Mouse (Mus musculus) urinary bladder, postnatal 10 days (tissue): Measurements from ENCODE around the gene Klhdc7b.

Source experiments
- DNase-seq: peaks from one replicate; pipeline ENCODE4 v3.0.0; 2022; ENCODE audit warnings: low spot score

The Klhdc7b gene

DNA sequence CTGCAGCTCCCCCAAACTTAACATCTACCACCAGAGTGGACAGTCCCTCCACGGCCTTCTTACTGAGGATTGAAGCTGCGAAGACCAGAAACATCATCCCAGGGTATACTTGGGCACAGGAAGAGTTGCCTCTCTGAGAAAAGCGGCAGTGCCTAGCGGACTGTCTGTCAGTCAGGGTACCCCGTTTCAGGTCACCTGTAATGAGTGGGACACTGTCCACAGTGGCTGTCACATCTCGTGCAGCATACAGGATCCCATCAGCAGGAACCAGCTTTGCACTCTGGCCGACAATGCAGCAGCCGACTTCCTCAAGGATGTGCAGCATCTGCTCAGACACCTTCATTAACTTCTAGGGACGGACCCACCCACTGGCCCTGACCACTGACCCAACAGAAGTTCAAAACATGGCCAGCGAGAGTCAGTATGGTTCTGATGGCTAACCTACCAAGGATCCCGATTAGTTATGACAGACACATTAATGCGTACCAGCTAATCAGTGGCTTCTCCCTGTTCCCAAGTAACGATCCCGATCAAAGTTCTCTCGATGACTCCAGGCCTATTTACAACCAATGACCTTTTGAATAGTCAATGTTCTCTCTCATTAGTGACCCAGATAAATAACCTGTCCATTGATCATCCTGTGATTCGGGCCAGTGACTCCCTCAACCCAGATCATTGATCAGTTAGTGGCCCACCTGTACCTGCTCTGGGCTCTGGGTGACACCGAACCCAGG is 9.7 kb upstream of the Klhdc7b start:
- DNase-seq, result no peak

DNA sequence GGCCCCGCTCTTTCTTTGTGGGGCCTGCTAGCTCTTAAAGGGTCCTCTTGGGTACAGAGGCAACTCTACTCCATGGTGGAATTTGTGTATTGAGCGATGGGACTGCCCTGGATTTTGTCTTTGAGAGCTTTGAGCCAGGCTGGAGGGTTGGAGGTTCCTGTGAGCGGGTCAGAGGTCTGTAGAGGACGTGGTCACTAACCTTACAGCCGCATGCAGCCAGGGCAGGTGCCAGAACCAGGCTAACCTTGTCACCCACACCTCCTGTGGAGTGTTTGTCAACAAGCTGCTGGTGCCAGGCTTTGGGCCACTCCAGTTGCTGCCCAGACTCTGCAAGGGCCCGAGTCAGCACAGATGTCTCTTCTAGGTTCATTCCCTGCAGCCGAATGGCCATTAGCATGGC is 8.7 kb upstream of the Klhdc7b start:
- DNase-seq, result no peak

DNA sequence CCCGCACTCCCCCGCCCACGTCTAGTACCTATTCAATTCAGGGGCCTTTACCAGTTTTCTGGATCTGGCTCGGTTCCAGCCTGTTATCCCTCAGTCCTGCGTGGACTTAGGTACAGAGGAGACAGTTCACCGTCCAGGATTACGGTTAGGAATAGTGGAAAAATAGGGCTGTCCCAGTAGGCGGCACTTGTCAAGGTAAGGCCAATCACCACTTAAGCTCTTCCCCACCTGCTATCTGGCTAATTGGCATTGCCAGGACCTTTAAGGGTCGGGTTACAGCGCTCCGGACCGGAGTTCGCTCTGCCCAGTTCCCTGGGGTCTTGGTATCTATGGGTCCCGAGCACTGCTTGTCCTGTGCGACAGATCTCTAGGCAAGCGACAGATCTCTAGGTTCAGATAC is 7.8 kb upstream of the Klhdc7b start, which contains the start of gene Tymp:
Gene Tymp (minus strand): TSS at position 83 of the 400 bp plus-strand sequence.
- no peak for DNase-seq

DNA sequence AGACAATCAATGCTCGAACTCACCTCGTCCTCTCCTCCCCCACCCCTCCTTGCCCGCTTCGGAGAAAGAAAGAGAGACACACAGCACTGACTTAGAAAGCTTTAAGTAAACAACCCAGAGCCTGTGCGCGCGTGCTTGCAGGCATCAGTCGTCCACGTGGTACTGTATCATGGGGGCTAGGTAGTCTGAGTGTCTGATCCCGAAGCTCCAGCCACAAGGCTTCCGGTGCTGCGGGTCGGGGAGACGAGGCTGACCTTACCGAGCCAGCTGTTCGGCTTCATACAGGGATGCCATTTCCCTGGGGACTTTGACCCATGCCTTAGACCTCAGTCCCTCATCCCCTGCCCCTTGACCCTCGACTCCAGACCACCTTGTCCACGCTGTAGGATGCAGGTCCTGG is 7.4 kb upstream of the Klhdc7b start:
- DNase-seq, result no peak

DNA sequence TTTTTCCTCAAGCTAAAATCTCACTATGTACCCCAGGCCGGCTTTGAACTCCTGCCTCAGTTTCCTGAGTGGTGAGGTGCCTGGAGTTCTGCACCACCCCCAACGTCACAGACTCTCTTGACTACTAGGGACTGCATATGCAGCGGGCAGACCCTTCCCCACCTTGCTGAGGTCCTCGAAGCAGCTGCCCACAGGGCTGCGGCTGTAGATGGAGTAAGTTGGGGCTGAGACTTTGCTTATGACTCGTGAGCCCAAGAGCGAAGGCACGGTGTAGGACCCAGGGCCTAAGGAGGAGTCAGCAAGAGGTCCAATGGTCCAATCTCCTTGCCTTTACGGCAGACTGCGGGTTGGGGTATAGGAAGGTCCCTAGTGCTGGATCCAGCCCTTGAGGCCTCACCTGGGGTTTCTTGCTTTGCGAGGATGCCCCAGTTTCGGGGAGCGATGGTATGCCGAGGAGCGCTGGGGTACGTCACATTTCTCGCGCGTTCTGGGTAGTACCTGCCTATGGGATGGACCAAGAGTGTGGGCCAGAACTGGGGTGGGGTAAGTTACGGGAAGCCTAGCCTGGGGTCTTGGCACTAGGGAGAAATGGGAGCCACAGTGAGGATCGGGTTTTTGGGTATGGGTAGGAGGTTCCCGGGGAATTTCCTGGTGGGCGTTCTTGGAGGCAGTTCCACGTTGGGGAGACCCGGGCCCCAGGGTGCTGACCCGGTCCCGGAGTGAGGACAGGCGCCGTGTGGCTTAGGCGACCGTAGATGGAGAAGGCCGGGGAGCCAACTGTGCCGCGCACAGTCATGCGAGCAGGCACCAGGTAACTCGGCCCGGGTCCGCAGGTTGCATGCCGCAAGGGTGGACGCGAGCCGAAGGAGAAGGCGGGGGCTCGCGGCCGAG is 6.5 kb upstream of the Klhdc7b start:
- no peak for DNase-seq

DNA sequence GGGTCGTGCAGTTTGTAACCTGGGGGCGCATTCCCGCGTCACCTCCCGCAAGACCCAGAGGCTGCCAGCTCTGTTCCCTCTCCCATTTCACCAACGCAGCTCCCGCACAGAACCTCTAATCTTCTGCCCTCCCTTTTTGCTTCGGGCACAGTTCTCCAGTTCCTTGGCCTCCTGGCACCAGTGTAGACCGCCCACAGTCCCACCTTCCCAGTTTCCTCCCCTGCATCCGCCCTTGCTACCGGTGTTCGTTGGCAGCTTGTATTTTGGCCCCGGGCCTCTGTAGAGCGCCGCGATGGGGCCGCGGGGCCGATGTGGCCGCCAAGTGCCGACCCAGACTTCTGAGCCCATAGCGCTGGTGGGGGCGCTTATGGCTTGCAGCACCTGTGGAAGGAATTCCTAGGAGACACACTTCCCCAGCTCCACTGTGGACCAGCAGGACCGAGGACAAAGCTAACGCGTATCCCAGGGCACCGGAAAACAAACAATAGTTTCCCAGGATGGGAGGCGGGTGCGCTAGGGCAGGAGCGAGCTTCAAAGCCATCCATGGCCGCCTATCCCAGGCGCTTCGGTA is 5.8 kb upstream of the Klhdc7b start, which contains the start of gene Odf3b:
Gene Odf3b (minus strand): TSS at position 452 of the 571 bp plus-strand sequence.
- no peak for DNase-seq

DNA sequence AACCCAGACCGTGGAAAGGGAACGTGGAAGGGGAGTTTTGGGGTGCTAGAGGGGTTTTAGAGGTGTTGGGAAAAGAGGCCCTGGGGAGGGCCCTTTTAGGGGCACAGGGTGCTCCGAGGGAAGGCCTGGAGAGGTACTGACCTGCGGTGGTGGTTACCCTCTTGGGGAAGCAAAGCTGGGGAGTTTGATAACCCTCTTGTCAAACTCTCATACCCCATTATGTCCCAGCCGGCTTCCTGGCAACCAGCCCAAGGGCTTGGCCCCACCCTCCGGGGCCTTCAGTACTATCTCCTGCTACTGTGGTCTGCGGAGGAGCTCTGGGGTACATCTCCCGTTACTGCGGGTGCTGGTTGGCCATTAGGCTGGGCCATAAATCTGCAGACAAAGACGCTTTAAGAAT is 5.3 kb upstream of the Klhdc7b start:
- no peak for DNase-seq

DNA sequence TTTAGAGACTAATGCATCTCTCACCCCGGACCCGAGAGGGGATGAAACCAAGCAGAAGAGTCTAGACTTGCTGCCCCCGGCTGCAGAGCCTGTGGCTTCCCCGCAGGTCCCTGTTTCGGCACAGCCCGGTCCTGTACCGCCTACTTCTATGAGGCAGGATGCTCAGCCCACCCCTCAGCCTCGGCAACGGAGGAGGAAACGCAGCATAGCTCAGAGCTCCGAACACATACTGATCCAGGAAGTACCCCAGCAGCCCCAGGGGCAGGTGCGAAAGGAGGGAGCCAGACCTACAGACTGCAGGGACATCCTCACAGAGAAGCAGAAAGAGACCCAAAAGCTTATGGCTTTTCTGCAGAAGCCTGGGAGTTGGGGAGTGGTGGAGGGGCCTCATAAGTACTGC is 2.4 kb downstream of the Klhdc7b start:
- DNase-seq, result no peak

DNA sequence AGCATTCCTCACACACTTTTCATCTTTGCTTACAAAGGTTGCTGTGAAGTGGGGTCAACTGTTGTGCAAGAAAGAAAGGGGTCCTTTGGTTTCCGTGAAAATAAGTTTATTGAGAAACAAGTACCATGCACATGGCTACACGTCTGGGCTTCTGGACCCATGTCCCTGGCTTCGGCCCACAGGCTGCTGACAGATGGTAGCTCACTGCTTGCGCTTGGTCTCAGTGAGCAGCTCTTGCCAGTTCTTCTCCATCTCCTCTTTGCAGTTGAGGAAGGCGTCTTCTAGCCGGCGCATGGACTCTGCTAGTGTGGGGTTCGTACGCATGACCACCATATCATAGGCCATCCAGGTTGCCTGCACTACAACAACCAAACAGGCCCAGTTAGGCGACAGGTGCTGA is 5.4 kb downstream of the Klhdc7b start:
- no peak for DNase-seq

DNA sequence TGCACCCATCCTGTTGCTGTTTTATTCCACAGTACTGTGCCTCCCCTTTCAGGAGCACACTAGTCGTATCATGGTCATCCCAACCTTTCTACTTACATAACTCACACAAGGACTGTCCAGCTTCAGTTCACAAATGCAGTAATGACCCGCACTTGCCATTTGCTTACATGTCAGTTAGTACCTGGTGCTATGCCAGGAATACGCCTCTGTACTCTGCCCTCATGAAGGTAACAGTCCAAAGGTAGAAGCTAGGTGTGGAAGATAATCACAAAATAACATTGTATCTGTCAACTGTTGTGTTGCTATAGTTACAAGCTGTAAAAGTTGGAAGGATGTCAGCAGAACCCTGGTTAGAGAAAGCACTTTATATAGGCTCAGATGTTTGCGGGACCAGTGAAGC is 12.2 kb downstream of the Klhdc7b start:
- DNase-seq, result no peak

DNA sequence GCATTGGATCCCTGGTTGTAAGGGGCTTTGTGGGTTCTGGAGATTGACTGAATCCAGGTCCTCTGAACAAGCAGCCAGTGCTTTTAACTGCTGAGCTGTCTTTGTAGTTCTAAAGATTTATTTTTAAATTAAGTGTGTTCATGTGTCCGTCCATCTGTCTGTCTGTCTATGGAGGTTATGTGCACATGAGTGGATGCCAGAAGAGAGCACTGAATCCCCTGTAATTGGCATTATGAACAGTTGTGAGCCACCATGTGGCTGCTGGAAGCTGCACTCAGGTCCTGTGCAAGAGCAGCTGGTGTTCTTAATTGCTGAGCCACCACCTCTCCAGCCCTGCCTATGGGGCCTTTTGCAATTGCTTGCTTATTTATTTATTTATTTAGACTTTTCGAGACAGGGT is 13.4 kb downstream of the Klhdc7b start:
- DNase-seq, result no peak

DNA sequence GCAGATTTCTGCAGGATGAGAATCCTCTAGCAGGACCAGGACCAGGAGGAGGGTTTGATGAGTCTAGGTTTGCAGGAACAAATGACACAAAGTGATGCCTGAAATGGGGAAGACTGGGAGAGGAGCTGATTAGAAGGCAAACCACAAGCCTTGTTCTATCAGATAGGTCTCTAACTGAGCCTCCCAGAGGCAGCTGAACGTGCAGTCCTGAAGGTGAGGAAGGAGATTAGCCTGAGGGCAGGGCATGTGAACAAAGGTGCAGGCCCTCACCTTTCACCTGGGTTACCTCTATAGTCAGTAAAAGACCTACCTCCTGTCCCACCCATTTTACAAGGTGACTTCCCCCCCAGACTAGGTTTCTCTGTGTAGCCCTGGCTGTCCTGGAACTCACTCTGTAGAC is 15.0 kb downstream of the Klhdc7b start:
- DNase-seq, result no peak

DNA sequence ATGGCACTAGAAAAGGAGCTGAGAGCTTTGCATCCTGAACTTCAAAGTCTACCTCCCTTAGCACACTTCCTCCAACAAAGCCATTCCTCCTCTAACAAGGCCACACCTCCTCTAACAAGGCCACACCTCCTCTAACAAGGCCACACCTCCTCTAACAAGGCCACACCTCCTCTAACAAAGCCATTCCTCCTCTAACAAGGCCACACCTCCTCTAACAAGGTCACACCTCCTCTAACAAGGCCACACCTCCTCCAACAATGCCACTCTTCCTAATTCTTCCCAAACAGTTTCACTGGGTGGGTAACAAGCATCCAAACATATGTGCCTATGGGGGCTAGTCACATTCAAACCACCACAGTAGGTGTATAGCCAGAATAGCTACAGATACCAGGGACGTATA is 17.8 kb downstream of the Klhdc7b start:
- DNase-seq, result no peak

DNA sequence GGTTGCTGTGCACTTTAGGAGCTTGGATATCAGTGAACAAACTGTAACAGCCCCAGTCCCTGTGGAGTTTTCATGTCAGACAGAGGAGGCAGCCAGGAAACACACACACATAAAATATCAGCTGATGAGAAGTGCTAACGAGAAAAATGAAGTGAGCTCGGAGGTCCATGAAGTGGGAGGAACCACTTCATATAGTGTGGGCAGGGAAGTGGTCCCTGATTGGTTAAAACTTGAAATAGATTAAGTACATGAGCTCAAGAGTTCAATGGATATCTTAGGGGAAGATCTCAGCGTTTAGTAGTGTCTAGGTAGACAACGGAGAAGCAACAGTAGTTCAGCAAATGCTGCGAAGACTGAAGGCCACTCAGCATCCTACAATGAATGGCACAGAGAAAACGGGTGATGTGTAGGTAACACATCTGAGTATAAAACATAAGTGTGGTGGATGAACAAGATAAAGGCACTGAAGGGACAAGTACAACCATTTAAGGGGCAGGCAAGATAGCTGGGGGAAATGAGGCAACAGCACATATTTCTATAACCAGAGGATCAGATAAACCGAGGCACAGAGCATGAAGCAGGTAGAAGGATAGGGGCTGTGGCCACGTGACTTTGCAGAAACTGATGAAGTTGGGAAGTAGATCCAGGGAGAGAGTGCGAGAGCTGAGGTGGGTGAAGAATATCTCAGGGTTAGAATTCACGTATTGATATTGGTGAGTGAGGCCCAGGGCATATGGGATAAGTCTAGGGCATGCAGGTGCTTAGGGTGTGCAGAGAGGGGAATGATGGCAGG is 20.3 kb downstream of the Klhdc7b start:
- no peak for DNase-seq

DNA sequence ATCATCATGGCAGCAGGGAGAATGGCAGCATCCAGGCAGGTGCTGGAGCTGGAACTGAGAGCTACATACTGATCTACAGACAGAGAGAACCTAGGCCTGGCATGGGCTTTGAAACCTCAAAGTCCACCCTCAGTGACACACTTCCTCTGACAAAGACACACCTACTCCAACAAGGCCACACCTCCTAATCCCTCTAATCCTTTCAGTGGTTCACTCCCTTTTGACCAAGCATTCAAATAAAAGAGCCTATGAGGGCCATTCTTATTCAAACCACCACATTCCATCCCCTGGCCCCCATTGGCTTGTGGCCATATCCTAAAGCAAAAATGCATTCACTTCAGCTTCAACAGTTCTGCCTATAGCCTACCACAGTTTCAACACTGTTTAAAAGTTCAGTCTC is 22.0 kb downstream of the Klhdc7b start:
- DNase-seq, result no peak

DNA sequence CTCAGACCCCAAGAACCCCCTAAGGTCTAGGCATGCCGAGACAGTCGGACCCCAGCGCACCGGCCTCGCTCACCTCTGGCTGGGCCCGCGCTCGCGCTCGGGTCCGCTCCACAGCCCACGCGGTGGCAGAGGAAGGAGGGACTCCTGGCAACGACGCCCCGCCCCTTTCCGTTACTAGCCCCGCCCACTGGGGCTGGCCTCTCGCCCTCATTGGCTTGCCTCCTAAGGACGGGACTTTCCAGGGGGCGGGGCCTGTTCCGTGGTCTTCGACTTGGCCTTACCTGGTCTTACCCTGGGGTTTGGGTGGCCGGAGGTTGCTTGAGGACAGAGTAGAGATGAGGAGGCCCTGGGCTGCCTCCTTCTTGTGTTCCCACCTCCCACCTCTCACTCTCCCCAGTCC is 25.4 kb downstream of the Klhdc7b start, which contains the start of gene Syce3:
Gene Syce3 (minus strand): TSS at position 386 of the 400 bp plus-strand sequence.
- DNase-seq, result no peak

DNA sequence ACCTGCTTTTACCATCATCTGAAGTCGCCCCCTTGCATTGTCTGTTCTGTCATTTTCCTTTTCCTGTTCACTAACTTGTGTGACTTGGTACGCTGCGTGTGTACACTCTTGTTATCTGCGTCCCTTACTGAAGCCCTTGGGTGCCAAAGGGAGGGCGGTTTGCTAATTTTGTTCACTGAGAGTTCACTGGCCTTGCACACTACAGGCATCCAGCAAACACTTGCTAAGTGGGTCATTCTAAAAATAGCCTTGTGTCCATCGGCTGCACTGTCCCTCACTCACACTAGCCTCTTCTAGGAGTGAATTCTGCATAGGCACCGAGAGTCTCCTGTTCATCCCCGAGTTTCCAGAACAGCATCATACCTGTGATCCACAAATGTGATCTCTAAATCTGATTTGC is 30.6 kb downstream of the Klhdc7b start:
- no peak for DNase-seq

DNA sequence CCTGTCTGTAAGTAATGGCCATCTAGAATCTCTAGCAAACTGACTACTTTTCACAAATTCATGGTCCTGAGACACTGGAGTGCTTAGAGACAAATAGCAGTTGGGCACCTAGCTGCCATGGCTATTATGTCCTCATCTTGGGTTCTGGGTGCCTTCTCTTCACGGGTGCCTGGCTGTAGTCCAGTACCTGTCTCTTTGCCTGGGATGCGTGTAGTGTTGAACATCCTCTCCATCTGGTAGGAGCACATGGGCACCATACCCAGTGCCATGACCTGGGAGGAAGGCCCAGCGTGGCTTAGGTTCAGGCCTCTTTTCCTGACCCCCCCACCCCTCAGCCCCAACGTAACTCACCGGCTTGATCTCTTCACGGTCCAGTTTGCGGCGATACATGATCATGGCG is 37.2 kb downstream of the Klhdc7b start:
- no peak for DNase-seq

DNA sequence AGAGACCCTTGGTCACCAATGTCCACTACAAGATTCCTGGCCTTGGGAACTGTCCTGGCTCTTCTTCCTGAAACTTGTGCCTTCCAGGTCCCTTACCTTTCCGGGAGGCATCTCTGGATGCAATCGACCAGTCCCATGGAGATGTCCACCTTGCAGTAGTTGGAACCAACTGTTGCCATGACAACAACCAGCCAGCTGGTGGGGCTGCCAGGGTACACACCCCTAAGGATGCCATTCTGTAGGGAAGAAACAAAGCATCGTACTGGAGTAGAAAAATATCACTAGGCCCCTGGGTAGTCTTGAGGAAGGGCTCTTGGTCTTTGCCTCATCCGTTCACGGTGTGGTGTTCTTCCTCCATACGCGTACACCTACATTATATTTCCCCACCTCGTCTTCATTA is 39.9 kb downstream of the Klhdc7b start:
- no peak for DNase-seq

DNA sequence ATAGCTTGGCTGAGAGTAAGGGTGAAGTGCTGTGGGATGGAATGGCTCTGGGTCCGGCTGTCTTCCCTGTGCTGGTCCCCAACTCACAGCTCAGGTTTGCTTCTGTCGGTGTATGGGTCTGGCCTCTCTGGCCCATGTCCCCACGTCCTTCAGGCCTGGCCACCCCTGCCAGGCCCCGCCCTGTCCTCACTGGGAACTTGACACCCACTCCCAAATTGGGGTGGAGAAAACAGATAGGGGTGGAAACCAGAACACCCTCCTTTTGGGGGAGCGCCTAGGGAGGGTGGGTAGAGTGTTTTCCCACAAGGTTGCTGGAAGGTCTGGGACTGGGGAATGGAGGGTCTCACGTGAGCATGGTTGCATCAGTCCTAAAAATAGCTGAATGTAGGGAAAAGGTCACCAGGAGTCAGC is 41.0 kb downstream of the Klhdc7b start, which contains the start of gene Cpt1b:
Gene Cpt1b (minus strand): TSS at position 153 of the 411 bp plus-strand sequence.
- DNase-seq, result no peak

DNA sequence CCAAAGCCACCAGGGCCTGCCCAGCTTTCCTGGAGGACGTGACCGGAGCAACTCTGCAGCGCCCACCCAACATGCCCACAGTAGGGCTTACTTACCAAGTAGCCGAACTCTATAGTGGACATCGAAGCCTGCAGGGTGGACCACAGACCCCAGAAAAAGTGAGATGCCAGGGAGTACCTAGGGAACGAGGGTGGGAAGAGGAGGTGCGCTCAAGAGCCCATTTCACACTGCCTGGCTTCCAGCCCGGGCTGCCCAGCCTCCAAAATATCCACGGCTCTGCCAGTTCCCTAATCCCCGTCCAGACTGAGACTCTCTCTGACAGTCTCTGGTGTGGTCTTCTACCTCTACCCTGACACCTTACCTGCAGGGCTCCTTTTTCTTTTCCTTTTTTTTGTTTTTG is 42.0 kb downstream of the Klhdc7b start:
- DNase-seq, result no peak
